In the genomic region with DNA sequence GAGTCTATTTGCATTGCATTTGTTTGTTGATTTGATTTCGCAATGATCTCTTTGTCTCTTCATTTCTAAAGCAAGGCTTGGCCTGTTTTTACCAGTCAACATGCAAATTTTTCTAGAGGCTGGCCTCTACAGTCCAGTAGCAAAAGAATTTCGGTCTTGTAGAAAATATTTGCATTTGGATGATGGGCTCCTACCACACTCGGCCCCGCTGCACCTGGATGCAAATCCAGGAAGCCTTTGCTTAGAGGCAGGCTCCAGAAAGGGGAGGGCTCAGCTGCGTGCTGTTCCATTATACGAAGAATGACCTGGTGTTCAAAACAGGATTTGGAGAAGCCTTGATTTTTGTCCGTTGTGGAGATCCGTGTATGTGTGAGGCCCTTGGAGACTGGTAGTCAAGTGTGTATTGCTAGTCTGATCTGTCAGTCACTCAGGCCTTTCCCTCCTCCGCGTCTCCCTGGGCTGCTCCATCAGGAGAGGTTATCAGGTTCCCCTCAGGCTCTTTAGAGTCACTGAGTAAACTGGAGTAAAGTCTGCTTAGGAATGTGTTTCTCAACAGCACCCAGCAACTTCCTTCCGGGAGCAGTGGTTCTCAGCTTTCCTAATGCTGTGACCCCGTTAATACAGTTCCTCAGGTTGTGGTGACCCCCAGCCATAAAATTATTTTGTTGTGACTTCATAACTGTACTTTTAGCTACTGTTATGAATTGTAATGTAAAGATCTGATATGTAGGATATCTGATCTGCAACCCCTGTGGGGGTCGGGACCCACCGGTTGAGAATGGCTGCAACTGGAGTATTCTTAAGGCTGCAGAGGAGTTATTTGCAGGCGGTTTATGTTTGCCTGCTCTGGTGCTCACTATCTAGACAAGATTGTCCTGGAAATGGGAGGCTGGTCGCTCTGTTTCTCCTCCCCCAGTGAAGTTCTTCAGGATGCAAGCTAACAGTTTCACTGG, we compare ENCODE assay signal across 10 mouse cellular contexts. TPM values are rescaled to one million over a fixed set of nuclear protein-coding genes. Genes with fewer than 3 reads are reported as not detected.
DNase-seq lines count a peak whose midpoint lies in the region; ATAC-seq and TF ChIP-seq lines count a peak whose summit lies in the region.
"Had no signal": no experiment of that assay in that cellular context is flagged by ENCODE, and none has a peak within 500 bp of the region (broad histone marks: within the 10 kb centered on the region; RNA-seq: fewer than 3 reads in every experiment).

No protein-coding gene starts in this region.

- 44% methylated on average over 16 of the region's 16 CpGs for whole genome bisulfite sequencing in hindbrain, embryonic 11.5 days
- 47% methylated on average over 16 of the region's 16 CpGs for WGBS in hindbrain, embryonic 16.5 days
- 33% methylated on average over 16 of the region's 16 CpGs for WGBS in forebrain, embryonic 12.5 days
- WGBS in small intestine, adult 2 months: 20% methylated on average over 16 of the region's 16 CpGs
- WGBS in thymus, adult 2 months: 82% methylated on average over 16 of the region's 16 CpGs

- peak; percentile 14 for DNase-seq in hindbrain, embryonic 11.5 days (ENCODE audit: low spot score)
- peak; percentile 17 to 25 for DNase-seq in kidney, postnatal 36 days
- no peak for DNase-seq in T-cell, adult 2 months (ENCODE audit: low spot score)
- no peak for DNase-seq in thymus, adult 2 months
- DNase-seq in frontal cortex, adult 2 months (ENCODE audit: extremely low spot score in 1 of 2, low spot score in 1 of 2): no peak

- ATAC-seq in hindbrain, embryonic 11.5 days (ENCODE audit: low FRiP score): no peak
- no peak for ATAC-seq in hindbrain, embryonic 16.5 days
- ATAC-seq in forebrain, embryonic 12.5 days (ENCODE audit: low FRiP score): 0 out of 2 replicates have a peak, but pooled peaks have one; percentile 51

- H3K27me3 ChIP-seq in hindbrain, embryonic 11.5 days (ENCODE audit: control insufficient read depth, insufficient read depth, low read length): no peaks in the 10 kb centered on the region
- no peaks in the 10 kb centered on the region for H3K27me3 ChIP-seq in hindbrain, embryonic 16.5 days (replicated peaks; ENCODE audit: control insufficient read depth, insufficient read depth, low read length)
- H3K27me3 ChIP-seq in forebrain, embryonic 12.5 days: no peaks in the 10 kb centered on the region
- H3K27me3 ChIP-seq in small intestine, adult 2 months (ENCODE audit: control insufficient read depth, insufficient read depth, low read length): no peaks in the 10 kb centered on the region
- no peaks in the 10 kb centered on the region for H3K27me3 ChIP-seq in thymus, adult 2 months (ENCODE audit: control insufficient read depth, insufficient read depth, low read length)
- H3K27me3 ChIP-seq: embryonic facial prominence, embryonic 12.5 days had no signal

- no peak overlapping the region for H3K4me3 ChIP-seq in hindbrain, embryonic 11.5 days (ENCODE audit: low read depth, low read length)
- no peak overlapping the region for H3K4me3 ChIP-seq in hindbrain, embryonic 16.5 days (ENCODE audit: low read length)
- H3K4me3 ChIP-seq in forebrain, embryonic 12.5 days (replicated peaks): no peak overlapping the region
- no peak overlapping the region for H3K4me3 ChIP-seq in small intestine, adult 2 months (ENCODE audit: low read depth, low read length)
- H3K4me3 ChIP-seq in thymus, adult 2 months (ENCODE audit: control insufficient read depth, insufficient read depth, low read length): no peak overlapping the region
- H3K4me3 ChIP-seq: embryonic facial prominence, embryonic 12.5 days had no signal

- H3K9ac ChIP-seq in hindbrain, embryonic 11.5 days (ENCODE audit: low read depth, low read length): no peak overlapping the region
- no peak overlapping the region for H3K9ac ChIP-seq in hindbrain, embryonic 16.5 days (ENCODE audit: low read depth, low read length)
- no peak overlapping the region for H3K9ac ChIP-seq in forebrain, embryonic 12.5 days
- H3K9ac ChIP-seq: embryonic facial prominence, embryonic 12.5 days had no signal

- no peak for TF ChIP-seq CTCF in small intestine, adult 2 months (IDR thresholded peaks at IDR 0.05; ENCODE audit: extremely low read depth, insufficient read length, insufficient replicate concordance, low read depth, low read length)
- TF ChIP-seq CTCF in thymus, adult 2 months (IDR thresholded peaks at IDR 0.05; ENCODE audit: borderline replicate concordance, control insufficient read depth, extremely low read depth, insufficient read depth, low read length, poor library complexity): no peak

- no peak overlapping the region for H3K27ac ChIP-seq in hindbrain, embryonic 11.5 days (ENCODE audit: low read depth, low read length)
- H3K27ac ChIP-seq in hindbrain, embryonic 16.5 days (ENCODE audit: low read depth, low read length): no peak overlapping the region
- 0 out of 2 replicates have a peak overlapping the region, but pooled peaks have one; percentile 31 for H3K27ac ChIP-seq in forebrain, embryonic 12.5 days
- peak overlapping the region; percentile 37; the same call in 1 of the 2 replicates for H3K27ac ChIP-seq in small intestine, adult 2 months (ENCODE audit: insufficient read depth, low read depth, low read length)
- no peak overlapping the region for H3K27ac ChIP-seq in thymus, adult 2 months (ENCODE audit: control insufficient read depth, insufficient read depth, low read length)
- H3K27ac ChIP-seq: embryonic facial prominence, embryonic 12.5 days had no signal

- no peaks in the 10 kb centered on the region for H3K36me3 ChIP-seq in hindbrain, embryonic 11.5 days (ENCODE audit: control insufficient read depth, insufficient read depth, low read length)
- H3K36me3 ChIP-seq in hindbrain, embryonic 16.5 days (ENCODE audit: control insufficient read depth, insufficient read depth, low read length): no peaks in the 10 kb centered on the region
- no peaks in the 10 kb centered on the region for H3K36me3 ChIP-seq in forebrain, embryonic 12.5 days (replicated peaks)
- no peaks in the 10 kb centered on the region for H3K36me3 ChIP-seq in small intestine, adult 2 months (ENCODE audit: control insufficient read depth, insufficient read depth, low read length)
- H3K36me3 ChIP-seq in thymus, adult 2 months (ENCODE audit: control insufficient read depth, insufficient read depth, low read length): no peaks in the 10 kb centered on the region
- H3K36me3 ChIP-seq: embryonic facial prominence, embryonic 12.5 days; G1E had no signal

- TF ChIP-seq POLR2A in small intestine, adult 2 months (IDR thresholded peaks at IDR 0.05; ENCODE audit: low read depth, low read length): no peak
- no peak for TF ChIP-seq POLR2A in thymus, adult 2 months (IDR thresholded peaks at IDR 0.05; ENCODE audit: control insufficient read depth, extremely low read depth, insufficient read depth, low read length, poor library complexity)

- H3K9me3 ChIP-seq in hindbrain, embryonic 11.5 days (ENCODE audit: control insufficient read depth, low read length): no peaks in the 10 kb centered on the region
- H3K9me3 ChIP-seq in hindbrain, embryonic 16.5 days (ENCODE audit: control insufficient read depth, low read length): no peaks in the 10 kb centered on the region
- no peaks in the 10 kb centered on the region for H3K9me3 ChIP-seq in forebrain, embryonic 12.5 days
- H3K9me3 ChIP-seq: embryonic facial prominence, embryonic 12.5 days; G1E had no signal

- no peak overlapping the region for H3K4me2 ChIP-seq in hindbrain, embryonic 11.5 days (replicated peaks; ENCODE audit: low read depth, low read length)
- H3K4me2 ChIP-seq in hindbrain, embryonic 16.5 days (ENCODE audit: low read length): no peak overlapping the region
- H3K4me2 ChIP-seq in forebrain, embryonic 12.5 days: no peak overlapping the region
- H3K4me2 ChIP-seq: embryonic facial prominence, embryonic 12.5 days had no signal

- no peaks in the 10 kb centered on the region for H3K4me1 ChIP-seq in hindbrain, embryonic 11.5 days (replicated peaks; ENCODE audit: control insufficient read depth, insufficient read depth, low read length)
- no peaks in the 10 kb centered on the region for H3K4me1 ChIP-seq in hindbrain, embryonic 16.5 days (ENCODE audit: control insufficient read depth, insufficient read depth, low read depth, low read length)
- H3K4me1 ChIP-seq in forebrain, embryonic 12.5 days: peaks cover 25% of the 10 kb centered on the region
- H3K4me1 ChIP-seq in small intestine, adult 2 months (ENCODE audit: control insufficient read depth, insufficient read depth, insufficient read length, low read length): peaks cover 9% of the 10 kb centered on the region; the same call in 1 of the 2 replicates
- peaks cover 23% of the 10 kb centered on the region for H3K4me1 ChIP-seq in thymus, adult 2 months (replicated peaks; ENCODE audit: control insufficient read depth, insufficient read depth, low read length)

RNA-seq across cellular contexts. Expression of gene Sox4, which starts 35.5 kb away (rescaled TPM):
- polyA plus RNA-seq in hindbrain, embryonic 11.5 days (2014; fragmentation: Nextera tagmentation; extraction: Ambion mirVana): 139 and 156 TPM in 2 replicates
- 65.4 and 105 TPM in 2 replicates for polyA plus RNA-seq in hindbrain, embryonic 16.5 days (2015; fragmentation: Nextera tagmentation; extraction: Ambion mirVana)
- 258 and 264 TPM in 2 replicates for polyA plus RNA-seq in forebrain, embryonic 12.5 days (2016; fragmentation: Nextera tagmentation; extraction: Ambion mirVana)
- polyA plus RNA-seq in small intestine, adult 2 months (2012; rRNA removed): 9.6 and 20.5 TPM in 2 replicates
- polyA plus RNA-seq in thymus, adult 2 months (2012; rRNA removed): 137 and 191 TPM in 2 replicates
- 35.5 and 41.6 TPM in 2 replicates for polyA plus RNA-seq in frontal cortex, adult 2 months (2012; rRNA removed)

Comparison
In these comparisons a context has a peak if more than half of its experiments do, and no peak if none do; other contexts are left out.
1. DNase-seq: peak in hindbrain, embryonic 11.5 days (single experiment) and kidney, postnatal 36 days (2 of 2); none in T-cell, adult 2 months (single experiment), thymus, adult 2 months (single experiment) and frontal cortex, adult 2 months (0 of 2).
2. H3K27ac ChIP-seq: peak in forebrain, embryonic 12.5 days (single experiment) and small intestine, adult 2 months (single experiment); none in hindbrain, embryonic 11.5 days (single experiment), hindbrain, embryonic 16.5 days (single experiment) and thymus, adult 2 months (single experiment).